Mouse (Mus musculus) lung, adult 2 months (tissue): Measurements from ENCODE around the gene Cacna1e.

Experiments used
- CTCF ChIP-seq: fragments of 200-500 bp; IDR thresholded peaks from 2 replicates; pipeline ENCODE4 v1.5.1; 2011; ENCODE audit warnings: mild to moderate bottlenecking, low read length, control low read depth; ENCODE audit not compliant: insufficient read depth
- POLR2A ChIP-seq: fragments of 200-500 bp; IDR thresholded peaks from 2 replicates; pipeline ENCODE4 v1.6.1; 2011; ENCODE audit warnings: low read depth, mild to moderate bottlenecking, control low read depth, low read length, borderline replicate concordance; ENCODE audit errors: extremely low read depth

- TF ChIP-seq CTCF (no peak), POLR2A (no peak)
Measured at GRCm38 (mm10) chr1:154532987-154533940, 351.0 kb downstream of the Cacna1e start.
